Mouse (Mus musculus) C3H10T1/2 (cell line): ENCODE data around the gene 4930583I09Rik. TPM values are rescaled to one million over a fixed set of nuclear protein-coding genes. Genes with fewer than 3 reads are reported as not detected.

Source experiments
- polyA plus RNA-seq, 2 experiments: library from polyadenylated mRNA; unstranded; fragments of >200 nt; fragmentation: generic; extraction: Trizol; gene quantifications; one replicate each; pipeline ENCODE4 v1.2.1; 2012; ENCODE audit warnings: missing spikeins in 2 of 2

Gene 4930583I09Rik
- polyA plus RNA-seq: not detected

GRCm38 (mm10) chr17:64835928-64836327, at the start of gene 4930583I09Rik:
4930583I09Rik (minus strand) TSS chr17:64836071.

Other genes starting within 250 kb of the 4930583I09Rik start
- 10 to 100 TPM in 1 of 2 experiments, under 1 TPM in 1; 0.64 to 10.5 TPM for gene Man2a1, start 235.3 kb downstream of the 4930583I09Rik start, polyA plus RNA-seq